Mouse (Mus musculus): ENCODE data around the gene Clec4f. TPM values are rescaled to one million over a fixed set of nuclear protein-coding genes. Genes with fewer than 3 reads are reported as not detected.
"Not testable (repeated sequence)": the region's sequence is repeated elsewhere in the genome, so short reads cannot be mapped to it uniquely, and the experiment has no call there.

The Clec4f gene
- polyA plus RNA-seq, 1 experiment from 2014 or later: not detected

DNA sequence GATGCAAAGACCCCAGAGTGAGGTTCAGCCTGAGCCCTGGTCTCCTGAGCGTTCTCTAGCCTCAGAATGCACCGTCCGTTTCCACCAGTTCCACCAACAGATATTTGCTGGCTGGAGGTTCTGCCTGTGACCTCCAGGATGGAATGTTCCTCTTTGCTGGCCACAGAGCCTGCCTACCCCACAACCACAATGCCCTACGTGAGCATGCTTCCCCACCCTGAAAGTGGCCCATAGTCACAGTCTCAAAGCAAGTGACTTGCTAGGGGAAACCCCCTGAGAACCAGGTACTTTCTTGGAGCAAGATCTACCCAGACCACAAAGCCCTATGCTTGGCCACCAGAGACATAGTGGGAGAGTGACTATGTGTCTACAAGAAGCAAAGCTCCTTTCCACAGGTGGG is 33.4 kb upstream of the Clec4f start:
- WGBS (ENCODE audit: missing documents): 7% methylated on average over 4 of the region's 4 CpGs
- Histone ChIP-seq H3K4me3 (ENCODE audit: inconsistent target) (no peak overlapping the region), H3K27ac (no peak overlapping the region), H3K79me2 (ENCODE audit: inconsistent target) (no peaks in the 10 kb centered on the region), H3K36me3 (ENCODE audit: inconsistent target) (no peaks in the 10 kb centered on the region)

DNA sequence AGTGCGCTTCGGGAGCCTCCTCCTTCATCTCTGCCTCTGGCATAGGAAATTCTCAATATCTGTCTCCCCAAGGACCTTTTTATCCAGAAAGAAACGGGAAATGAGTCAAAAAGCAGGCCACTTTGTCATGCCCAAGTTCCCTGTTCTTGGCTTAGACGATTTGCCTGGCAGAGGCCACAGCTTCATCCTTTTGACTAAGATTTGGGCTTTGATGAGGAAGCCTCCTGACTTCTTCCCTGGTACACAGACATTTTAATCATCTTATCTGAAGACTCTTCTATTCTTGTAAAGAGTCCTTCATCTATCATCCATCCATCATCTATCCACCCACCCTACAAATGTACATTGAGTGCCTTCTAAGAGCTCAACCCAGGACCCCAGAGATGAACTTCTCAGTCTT is 21.8 kb upstream of the Clec4f start, which contains the start of gene Cd207:
Cd207 (minus strand) TSS at position 101 of the 400 bp plus-strand sequence.
- H3K79me2 ChIP-seq (ENCODE audit: inconsistent target): no peaks in the 10 kb centered on the region
- H3K4me3 ChIP-seq (ENCODE audit: inconsistent target): no peak within 1 kb of the TSS
- 65% methylated on average over 4 of the region's 4 CpGs for WGBS (ENCODE audit: missing documents)
- H3K27ac ChIP-seq: no peak within 1 kb of the TSS
- no peaks in the 10 kb centered on the region for H3K36me3 ChIP-seq (ENCODE audit: inconsistent target)

DNA sequence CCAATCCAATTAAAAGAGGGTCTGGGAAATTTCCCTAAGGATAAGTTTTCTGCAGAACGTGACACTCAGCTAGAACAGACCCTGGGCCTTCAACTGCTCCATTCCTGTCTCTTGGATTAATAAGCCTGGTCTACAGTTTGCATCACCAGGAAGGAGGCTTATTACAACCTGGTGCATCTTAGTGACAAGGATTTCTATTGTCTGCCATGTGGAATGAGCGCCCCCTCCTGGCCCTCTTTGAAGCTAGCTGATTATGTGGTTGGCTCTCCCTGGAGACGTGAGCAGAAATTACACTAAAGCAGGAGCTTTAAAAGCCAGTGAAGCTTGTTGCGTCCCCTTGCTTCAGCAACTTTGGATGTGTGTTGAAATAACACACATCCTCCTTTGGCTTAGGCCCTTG is 17.4 kb upstream of the Clec4f start:
- Histone ChIP-seq H3K79me2 (ENCODE audit: inconsistent target) (no peaks in the 10 kb centered on the region), H3K27ac (no peak overlapping the region), H3K36me3 (ENCODE audit: inconsistent target) (no peaks in the 10 kb centered on the region), H3K4me3 (ENCODE audit: inconsistent target) (no peak overlapping the region)
- WGBS (ENCODE audit: missing documents): 9% methylated on average over 4 of the region's 4 CpGs

DNA sequence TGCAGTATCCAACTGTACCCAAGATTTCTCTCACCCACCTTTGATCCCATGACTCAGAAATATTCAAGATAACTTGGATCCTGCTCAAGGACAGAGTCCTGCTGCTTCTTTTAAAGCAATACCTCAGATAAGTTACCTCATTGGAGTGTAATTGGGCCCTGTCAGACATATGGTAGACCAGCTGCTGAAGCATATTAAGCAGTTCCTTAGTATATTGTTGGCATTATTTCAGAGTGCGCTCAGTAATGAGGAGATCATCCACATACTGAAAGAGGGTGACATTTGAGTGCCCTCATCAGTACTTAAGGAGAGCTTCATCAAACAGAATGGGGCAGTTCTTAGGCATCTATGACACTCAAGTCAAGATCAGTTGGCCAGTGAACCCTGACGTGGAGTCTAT is 9.0 kb upstream of the Clec4f start:
- no peaks in the 10 kb centered on the region for H3K79me2 ChIP-seq (ENCODE audit: inconsistent target)
- no peak overlapping the region for H3K4me3 ChIP-seq (ENCODE audit: inconsistent target)
- H3K36me3 ChIP-seq (ENCODE audit: inconsistent target): no peaks in the 10 kb centered on the region
- 95% methylated on average over 2 of the region's 2 CpGs for WGBS (ENCODE audit: missing documents)
- H3K27ac ChIP-seq: no peak overlapping the region

DNA sequence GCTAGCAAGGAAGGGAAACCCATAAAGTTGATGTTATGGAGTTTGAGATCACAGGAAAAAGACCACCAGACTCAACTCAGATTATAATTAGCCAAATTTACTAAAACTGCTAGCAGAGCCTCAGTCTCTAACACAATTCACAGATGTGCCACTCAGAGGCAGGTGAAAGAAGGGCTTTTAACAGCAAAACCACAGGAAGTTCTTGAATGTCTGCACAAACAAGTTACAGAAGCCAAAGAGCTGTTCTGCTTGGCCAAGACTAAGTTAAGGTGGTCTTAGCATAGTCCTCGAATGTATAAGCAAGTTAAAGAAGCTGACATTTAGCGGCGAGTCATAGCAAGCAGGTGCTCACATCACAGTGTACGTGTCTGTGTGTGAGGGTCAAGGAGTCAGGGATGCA is 4.8 kb upstream of the Clec4f start:
- Histone ChIP-seq H3K79me2 (ENCODE audit: inconsistent target) (no peaks in the 10 kb centered on the region), H3K4me3 (ENCODE audit: inconsistent target) (no peak overlapping the region), H3K36me3 (ENCODE audit: inconsistent target) (no peaks in the 10 kb centered on the region), H3K27ac (no peak overlapping the region)
- 21% methylated on average over 4 of the region's 4 CpGs for WGBS (ENCODE audit: missing documents)

DNA sequence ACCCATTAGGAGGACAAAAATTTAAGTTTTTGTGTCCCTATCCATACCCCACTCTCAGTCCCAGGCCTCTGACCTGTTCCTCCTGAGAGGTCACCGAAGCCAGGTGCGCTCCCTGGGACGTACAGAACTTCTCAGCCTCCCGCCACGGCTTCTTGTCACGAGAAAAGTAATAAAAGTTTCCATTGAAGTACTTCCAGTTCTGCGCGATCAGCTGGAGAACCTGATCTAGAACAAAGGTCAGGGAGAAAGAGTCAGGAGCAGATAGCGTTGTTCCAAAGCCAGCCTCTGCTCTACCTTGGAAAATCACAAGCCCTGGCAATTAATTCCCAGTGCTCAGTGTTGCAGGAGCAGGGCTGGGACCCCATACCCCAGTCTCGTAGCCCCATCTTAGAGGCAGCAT is 9.3 kb downstream of the Clec4f start:
- H3K27ac ChIP-seq: no peak overlapping the region
- H3K4me3 ChIP-seq (ENCODE audit: inconsistent target): no peak overlapping the region
- 90% methylated on average over 10 of the region's 10 CpGs for WGBS (ENCODE audit: missing documents)
- H3K79me2 ChIP-seq (ENCODE audit: inconsistent target): no peaks in the 10 kb centered on the region
- H3K36me3 ChIP-seq (ENCODE audit: inconsistent target): no peaks in the 10 kb centered on the region

DNA sequence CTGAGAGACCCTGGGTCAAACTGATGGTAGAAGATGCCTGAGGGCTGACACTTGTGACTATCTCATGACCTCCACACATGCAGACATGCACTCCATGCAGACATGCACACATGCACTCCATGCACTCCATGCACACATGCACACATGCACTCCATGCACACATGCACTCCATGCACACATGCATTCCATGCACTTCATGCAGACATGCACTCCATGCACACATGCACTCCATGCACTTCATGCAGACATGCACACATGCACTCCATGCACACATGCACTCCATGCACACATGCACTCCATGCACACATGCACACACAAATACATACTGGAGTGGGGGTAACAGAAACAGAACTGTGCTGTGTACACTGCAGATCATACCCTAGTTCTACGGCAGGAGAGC is 20.7 kb downstream of the Clec4f start:
- 100% methylated on average over 1 of the region's 1 CpGs for WGBS (ENCODE audit: missing documents)
- Histone ChIP-seq H3K4me3 (ENCODE audit: inconsistent target) (no peak overlapping the region), H3K79me2 (ENCODE audit: inconsistent target) (no peaks in the 10 kb centered on the region), H3K36me3 (ENCODE audit: inconsistent target) (no peaks in the 10 kb centered on the region), H3K27ac (no peak overlapping the region)

DNA sequence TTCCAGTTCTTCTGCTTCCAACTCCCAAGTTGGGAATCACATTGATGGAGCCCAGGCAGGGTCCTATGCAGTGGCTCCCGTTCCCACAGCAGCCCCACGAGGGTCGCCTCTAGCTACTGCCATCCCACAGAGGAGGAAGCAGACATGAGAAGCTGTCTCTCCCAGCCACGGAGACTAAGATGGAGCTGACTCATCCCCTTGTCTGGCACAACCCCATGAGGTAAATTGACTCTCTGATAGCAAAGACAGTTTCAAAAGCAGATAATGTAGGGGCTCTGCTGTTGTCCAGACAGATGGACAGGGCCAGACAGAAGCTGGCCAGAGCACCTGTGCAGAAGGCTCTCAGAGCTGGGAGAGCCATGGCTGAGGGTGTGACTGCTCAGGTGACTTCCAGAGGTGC is 21.4 kb downstream of the Clec4f start:
- not testable (repeated sequence) for H3K79me2 ChIP-seq (ENCODE audit: inconsistent target); H3K4me3 ChIP-seq (ENCODE audit: inconsistent target); H3K36me3 ChIP-seq (ENCODE audit: inconsistent target); H3K27ac ChIP-seq
- 18% methylated on average over 4 of the region's 4 CpGs for WGBS (ENCODE audit: missing documents)

DNA sequence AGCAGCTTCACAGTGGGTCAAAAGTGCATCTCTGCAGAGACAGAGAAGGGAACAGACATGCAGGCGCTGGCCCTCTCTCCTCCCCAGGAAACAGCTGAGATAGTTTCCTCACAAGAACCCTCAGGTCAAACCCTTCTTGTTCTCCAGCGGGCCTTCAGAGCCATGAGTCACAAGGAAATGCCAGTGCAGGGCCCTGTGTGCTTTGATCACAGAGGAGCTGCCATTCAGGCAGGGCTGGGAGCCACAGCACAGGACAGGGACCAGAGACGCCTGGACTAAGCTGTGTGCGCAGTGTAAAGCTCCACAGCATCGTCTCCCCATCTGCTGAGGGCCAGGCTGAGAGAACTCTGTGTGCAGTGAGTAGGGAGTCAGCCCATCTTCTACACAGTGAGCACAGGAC is 21.9 kb downstream of the Clec4f start:
- WGBS (ENCODE audit: missing documents): 20% methylated on average over 3 of the region's 5 CpGs
- not testable (repeated sequence) for H3K79me2 ChIP-seq (ENCODE audit: inconsistent target); H3K27ac ChIP-seq; H3K4me3 ChIP-seq (ENCODE audit: inconsistent target); H3K36me3 ChIP-seq (ENCODE audit: inconsistent target)

DNA sequence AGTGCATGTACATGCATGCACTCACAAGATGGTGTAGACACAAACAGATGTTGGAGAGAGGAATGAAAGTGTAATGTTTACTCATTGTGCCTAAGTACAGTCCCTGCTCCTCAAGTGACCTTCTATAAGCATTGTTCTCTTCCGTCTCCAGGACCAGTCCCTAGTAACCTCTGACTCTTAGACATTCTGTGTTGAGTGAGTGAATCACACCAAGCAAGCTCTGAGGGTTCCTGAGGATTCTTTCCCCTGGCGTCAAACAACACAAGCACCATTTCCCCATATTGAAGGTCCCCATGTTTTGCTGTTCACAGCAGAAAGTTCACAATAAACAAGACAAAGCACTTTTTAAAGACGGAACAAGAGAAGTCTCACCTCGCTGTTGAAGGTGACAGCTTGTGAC is 24.2 kb downstream of the Clec4f start:
- Histone ChIP-seq H3K4me3 (ENCODE audit: inconsistent target) (no peak overlapping the region), H3K79me2 (ENCODE audit: inconsistent target) (no peaks in the 10 kb centered on the region), H3K36me3 (ENCODE audit: inconsistent target) (no peaks in the 10 kb centered on the region), H3K27ac (no peak overlapping the region)
- 93% methylated on average over 4 of the region's 4 CpGs for WGBS (ENCODE audit: missing documents)

DNA sequence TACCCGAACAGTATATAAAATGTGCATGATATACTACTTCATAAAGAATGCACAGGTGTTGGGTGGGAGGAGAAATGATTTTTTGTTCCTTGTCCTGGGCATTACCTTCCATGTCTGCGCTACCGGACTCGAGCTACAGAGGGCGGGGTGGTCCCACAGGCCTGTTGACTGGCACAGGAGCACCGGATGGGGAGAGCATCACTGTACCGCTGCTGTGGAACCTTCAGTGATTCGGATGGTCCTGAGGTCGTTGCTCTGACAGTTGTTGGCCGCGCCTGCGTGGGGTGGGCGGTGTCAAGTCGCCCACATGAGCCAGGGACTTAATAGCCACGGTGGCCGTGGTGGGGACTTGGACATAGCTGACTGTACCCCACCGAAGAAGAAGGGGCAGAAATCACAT is 29.2 kb downstream of the Clec4f start:
- Histone ChIP-seq H3K36me3 (ENCODE audit: inconsistent target) (no peaks in the 10 kb centered on the region), H3K79me2 (ENCODE audit: inconsistent target) (no peaks in the 10 kb centered on the region), H3K27ac (no peak overlapping the region), H3K4me3 (ENCODE audit: inconsistent target) (no peak overlapping the region)
- whole genome bisulfite sequencing (ENCODE audit: missing documents): 74% methylated on average over 16 of the region's 17 CpGs

DNA sequence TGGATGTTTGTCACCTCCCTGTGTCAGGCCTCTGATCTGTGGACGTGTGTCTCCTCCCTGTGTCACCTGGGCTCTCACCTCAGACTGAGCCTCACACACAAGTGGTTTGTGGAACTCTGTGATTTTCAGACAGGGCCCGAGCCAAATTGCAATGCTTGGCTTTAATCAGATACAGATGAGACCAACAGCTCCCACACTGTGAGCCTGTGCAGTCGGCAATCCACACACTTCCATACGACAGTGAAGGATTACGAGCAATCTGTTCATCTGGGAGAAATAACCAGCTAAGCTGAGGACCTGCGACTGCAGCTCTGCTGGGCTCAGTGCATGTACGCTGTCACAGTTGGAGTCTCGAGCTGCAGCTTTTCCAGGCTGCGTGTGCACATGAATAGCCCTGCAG is 36.0 kb downstream of the Clec4f start:
- 86% methylated on average over 9 of the region's 9 CpGs for WGBS (ENCODE audit: missing documents)
- Histone ChIP-seq H3K79me2 (ENCODE audit: inconsistent target) (no peaks in the 10 kb centered on the region), H3K4me3 (ENCODE audit: inconsistent target) (no peak overlapping the region), H3K27ac (no peak overlapping the region), H3K36me3 (ENCODE audit: inconsistent target) (no peaks in the 10 kb centered on the region)

DNA sequence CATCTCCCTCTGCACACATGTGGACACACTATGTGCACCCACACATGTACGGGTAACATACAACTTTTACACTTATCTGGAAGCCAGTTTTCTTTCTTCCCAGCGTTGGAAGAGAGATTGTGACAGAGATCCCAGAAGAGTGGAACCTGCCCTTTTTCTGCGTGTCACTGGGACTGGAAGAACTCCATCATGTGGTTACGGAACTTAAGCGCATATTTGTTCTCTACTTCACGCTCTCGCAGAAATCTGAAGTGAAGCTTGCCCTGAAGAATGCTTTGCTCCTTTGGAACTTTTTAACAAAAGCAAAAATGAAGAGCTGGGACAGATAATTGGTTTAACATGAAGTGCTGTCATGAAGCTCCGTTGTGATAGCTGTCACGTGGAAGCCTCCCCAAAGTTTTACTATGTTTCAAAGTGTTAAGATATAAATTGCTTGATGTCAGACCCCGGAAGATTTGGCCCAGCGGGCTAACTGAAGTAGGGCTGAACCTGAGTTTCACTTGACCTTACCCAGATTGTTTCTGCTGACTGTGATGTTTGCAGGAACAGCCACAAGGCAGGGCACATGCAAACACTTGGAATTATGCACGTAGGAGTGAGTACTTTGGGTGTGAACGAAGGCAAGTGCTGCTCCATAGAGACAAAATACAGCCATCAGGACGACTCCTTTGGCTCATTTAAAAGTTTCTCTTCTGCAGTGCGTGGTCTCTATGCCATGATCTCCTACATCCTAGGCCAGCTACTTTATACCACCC is 38.2 kb downstream of the Clec4f start:
- Histone ChIP-seq H3K4me3 (ENCODE audit: inconsistent target) (no peak overlapping the region), H3K27ac (no peak overlapping the region), H3K36me3 (ENCODE audit: inconsistent target) (no peaks in the 10 kb centered on the region), H3K79me2 (ENCODE audit: inconsistent target) (no peaks in the 10 kb centered on the region)
- 84% methylated on average over 13 of the region's 15 CpGs for WGBS (ENCODE audit: missing documents)

DNA sequence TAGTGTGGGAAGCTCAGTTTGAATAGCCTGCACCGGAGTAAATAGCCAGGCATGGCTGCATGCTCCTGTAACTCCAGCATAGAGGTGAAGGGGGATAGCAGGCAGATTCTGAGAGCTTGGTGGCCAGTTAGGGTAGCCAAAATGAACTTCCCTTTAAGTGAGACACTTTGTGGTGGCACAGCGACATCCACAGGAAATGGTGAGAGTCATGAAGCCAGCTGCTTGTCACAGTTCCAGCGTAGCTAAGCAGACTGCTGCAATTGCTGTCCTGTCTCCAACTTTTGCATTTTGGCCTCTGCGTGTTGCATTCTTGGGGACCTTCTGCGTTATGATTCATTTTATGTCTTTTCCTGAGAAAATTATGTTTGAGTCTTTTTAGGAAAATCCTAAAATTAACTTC is 39.5 kb downstream of the Clec4f start:
- Histone ChIP-seq H3K27ac (no peak overlapping the region), H3K36me3 (ENCODE audit: inconsistent target) (no peaks in the 10 kb centered on the region), H3K4me3 (ENCODE audit: inconsistent target) (no peak overlapping the region), H3K79me2 (ENCODE audit: inconsistent target) (no peaks in the 10 kb centered on the region)
- 27% methylated on average over 5 of the region's 5 CpGs for WGBS (ENCODE audit: missing documents)

DNA sequence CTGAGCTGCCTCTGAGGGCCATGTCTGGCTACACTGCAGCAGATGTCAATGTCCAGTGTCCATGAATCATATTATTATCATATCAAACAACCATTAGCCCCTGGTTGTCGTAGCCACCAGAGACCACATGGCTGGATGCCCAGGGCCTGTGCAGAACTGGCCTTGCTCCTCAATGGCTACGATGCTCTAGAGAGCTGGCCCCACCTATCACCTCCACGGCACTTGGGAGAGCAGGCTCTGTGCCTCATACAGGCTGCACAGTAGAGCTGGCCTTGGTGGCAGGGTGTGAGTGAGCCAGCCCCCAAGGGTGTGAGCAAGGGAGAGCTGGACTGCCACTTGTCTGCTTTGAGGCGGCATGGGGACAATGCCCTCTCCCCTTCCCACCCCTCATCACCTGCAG is 41.5 kb downstream of the Clec4f start:
- Histone ChIP-seq H3K79me2 (ENCODE audit: inconsistent target) (no peaks in the 10 kb centered on the region), H3K27ac (no peak overlapping the region), H3K4me3 (ENCODE audit: inconsistent target) (no peak overlapping the region), H3K36me3 (ENCODE audit: inconsistent target) (no peaks in the 10 kb centered on the region)
- WGBS (ENCODE audit: missing documents): 98% methylated on average over 4 of the region's 4 CpGs

DNA sequence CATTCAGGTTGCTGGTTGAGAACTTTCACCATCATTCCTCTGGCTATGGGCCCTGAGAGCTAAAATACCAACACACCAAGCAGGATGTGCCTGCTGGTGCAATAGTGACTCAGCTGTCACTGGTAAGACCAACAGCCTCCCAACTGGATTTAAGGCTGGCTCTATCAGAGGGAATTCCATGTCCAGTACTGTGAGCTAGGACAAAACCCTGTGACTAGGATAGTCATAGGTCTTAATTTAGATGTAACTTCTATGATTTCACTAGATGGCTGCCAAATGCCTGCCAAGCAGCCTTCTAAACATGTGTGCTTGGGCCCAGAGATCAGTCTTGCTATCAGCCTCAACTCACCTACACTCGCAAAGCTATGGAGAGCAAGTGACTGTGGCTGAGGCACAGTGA is 43.0 kb downstream of the Clec4f start:
- Histone ChIP-seq H3K36me3 (ENCODE audit: inconsistent target) (no peaks in the 10 kb centered on the region), H3K27ac (peak overlapping the region; percentile 35; the same call in 1 of the 2 replicates), H3K4me3 (ENCODE audit: inconsistent target) (no peak overlapping the region), H3K79me2 (ENCODE audit: inconsistent target) (no peaks in the 10 kb centered on the region)
- 83% methylated on average over 1 of the region's 1 CpGs for WGBS (ENCODE audit: missing documents)
